Mouse (Mus musculus): ENCODE data around the gene Pik3r5.

DNA sequence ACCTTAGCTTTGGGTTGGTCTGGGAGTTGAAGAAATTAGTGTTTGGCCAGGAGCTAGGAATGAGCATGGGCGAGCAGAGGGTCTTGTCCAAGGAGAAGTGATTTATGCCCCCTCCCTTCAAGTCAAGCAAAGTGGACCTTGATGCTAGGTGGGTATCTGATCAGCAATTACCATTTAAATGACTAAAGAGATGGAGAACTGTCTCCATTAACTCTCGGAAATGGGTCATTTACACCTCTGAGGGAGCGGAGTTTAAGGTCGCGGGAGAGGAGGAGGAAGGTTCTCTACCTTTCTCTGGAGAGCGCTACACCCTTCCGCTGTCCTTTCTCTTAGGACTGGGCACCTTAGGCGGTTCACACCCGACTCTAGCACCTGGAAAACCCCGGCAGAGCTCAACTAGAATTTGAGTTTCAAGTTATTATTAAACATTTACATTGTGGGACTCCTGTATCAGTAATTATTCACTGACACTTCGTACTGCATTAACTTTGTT, 31.1 kb upstream of the Pik3r5 start, which contains the start of gene Ntn1:
- TF ChIP-seq CTCF (IDR thresholded peaks at IDR 0.05; ENCODE audit: low read depth, low read length) (no peak), GATA1 (IDR thresholded peaks at IDR 0.05; ENCODE audit: borderline replicate concordance, low read length) (no peak)

Data from G1E (cell line).